Mouse (Mus musculus) natural killer cell, adult 2 months (primary cell): ENCODE results near the gene Strip2.

Experiments used
- DNase-seq, 2 experiments: peaks; one replicate each; pipeline ENCODE4 v3.0.0; 2022; ENCODE audit warnings: low spot score in 2 of 2

Gene Strip2

DNA sequence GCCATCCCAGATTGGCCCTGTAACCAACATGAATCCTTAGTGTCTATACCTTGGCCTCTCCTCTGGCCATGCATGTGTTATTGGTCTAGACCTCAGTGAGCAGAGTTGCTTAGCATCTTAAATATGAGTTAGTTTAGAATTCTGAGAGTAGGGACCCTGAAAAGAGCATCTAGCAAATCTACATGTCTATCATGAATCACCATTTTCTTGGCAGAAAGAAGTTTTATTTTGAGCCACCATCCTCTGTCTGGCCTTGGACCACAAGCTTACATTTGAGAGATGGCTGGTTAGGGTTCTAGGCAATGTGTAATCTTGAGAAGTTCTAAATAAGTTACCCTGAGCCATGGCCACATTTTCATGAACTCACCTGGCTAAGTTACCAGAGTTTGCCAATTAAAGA, 13.3 kb downstream of the Strip2 start:
- no peak for DNase-seq

DNA sequence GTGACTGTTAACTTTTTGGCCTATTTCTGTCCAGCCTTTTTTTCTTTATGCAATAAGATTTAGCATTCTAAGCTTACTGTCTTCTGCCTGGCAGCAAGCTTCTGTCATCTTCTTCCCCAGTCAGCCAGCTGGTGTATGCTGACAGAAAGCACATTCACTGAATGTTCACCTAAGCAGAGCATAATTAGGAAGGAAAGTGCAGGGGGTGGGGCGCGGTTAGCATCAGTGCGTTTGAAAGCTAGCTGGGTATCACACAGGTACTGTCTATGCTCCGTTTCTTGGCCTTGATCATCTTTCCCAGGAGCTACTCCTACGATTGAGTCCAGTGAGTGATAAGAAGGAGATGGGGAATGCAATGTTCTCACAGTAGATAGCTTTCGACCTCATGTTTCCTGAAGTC, 13.9 kb downstream of the Strip2 start:
- DNase-seq, result no peak

GRCm38 (mm10) chr6:29931181-29931580, 14.4 kb downstream of the Strip2 start:
- no peak for DNase-seq

DNA sequence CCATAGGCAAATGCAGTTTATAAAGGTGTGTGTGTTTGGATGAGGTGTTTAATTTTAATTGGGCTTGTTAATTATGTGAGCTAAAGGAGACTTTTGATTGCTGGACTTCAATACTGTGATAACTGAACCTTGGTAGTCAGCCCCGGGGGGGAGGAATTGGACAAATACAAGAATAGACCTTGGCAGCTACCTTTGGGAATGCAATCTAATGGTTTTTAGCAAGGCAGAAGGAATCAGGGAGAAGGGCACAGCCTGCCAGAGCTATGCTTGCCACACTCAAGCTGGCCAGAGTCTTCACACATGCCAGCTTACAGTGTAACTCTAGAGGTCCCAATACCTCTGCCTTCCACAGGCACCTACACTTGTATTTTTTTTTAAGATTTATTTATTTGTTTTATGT, 18.9 kb downstream of the Strip2 start:
- no peak for DNase-seq

DNA sequence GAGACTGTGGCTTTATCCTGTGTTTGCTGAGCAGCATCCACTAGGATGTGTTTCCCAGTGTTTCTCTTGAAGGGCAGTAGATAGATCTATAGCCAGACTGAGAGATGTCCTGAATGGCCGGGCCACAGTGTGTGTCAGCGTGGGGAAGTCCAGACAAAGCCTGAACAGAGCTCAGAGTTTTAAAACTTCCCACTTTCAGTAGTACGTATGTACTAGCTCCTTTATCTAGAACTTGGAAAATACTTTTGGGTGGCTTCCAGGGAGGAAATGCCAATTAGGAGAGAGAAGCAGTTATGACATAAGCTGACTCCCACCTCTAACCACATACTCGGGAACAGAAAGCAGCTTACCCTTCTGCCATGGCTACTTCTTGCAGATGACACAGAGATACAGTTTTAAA, 23.6 kb downstream of the Strip2 start:
- no peak for DNase-seq

DNA sequence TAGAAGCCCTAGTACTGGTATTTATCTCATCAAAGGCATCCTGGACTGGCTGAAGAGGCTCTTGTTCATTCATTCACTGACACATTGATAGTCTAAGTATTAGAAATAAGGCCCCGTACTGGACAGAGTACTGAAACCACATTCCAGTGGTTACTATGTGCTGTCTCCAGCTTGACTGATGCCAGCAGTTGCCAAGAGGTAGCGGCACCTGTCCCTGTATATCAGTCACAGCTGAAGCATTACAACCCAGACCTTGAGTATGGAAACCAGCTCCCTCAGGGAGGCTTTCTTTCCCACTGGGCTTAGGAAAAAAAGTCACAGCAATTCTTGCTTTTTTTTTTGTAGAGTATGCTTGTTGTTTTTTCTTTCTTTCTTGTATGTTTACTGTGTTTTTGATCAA, 24.2 kb downstream of the Strip2 start:
- DNase-seq, result no peak

DNA sequence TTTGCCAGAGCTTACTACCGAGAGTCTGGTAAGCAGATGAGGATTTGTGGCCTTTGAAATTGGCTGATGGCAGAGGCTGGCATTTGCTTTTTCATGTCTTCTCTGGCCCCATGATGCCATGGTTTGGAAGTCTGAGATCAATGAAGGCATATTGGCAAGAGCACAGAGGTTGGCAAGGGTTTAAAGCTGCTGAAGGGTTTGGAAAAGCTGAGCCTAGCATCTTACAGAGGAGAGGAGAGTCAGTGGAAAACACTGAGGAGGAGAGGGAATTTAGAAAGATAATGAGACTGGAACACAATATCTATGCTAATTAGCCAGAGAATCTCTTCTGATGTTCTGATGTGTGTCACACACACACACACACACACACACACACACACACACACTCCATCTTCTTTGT, 27.7 kb downstream of the Strip2 start:
- DNase-seq, result no peak

DNA sequence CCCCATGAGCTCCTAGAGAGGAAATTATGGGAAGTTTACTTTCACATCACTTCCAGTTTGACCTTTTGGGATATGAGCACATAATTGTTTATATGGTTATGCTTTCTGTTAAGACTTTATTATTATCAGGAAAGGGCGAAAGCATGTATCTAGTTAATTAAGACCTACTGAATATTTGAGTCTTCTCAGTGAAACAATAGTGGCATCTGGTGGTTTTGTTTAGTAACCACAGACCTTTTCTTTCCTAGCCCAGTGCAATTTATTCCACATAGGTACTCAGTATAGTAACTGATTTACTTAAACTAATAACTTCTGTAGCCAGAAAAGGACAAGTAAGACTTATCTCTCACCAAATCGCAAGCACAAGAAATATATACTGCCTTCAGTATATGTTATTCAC, 29.8 kb downstream of the Strip2 start:
- DNase-seq, result no peak

- no peak for DNase-seq
Observed at GRCm38 (mm10) chr6:29947823-29948222, 31.0 kb downstream of the Strip2 start.

GRCm38 (mm10) chr6:29956749-29957148, 39.9 kb downstream of the Strip2 start:
- DNase-seq, result no peak

DNA sequence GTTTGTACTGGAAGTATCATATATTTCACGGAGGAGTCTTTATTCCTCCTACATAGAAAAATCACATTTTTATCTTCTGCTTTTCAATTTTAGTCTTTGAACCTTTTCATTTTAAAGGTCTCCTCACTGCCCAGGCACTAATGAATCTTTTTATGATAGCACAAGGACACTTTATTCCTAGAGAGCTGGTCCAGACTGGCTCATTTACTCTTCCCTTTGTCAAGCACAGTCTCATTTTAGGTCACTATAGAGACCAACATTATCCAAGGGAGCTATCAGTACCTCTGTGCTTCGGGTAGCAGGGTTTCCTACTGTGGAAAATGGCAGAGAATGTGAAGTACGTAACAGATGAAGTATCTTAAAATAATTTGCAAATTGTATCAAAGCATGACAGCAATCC, 41.9 kb downstream of the Strip2 start:
- DNase-seq, result no peak

- DNase-seq, result no peak
Observed at GRCm38 (mm10) chr6:29961081-29961480, 44.3 kb downstream of the Strip2 start.

DNA sequence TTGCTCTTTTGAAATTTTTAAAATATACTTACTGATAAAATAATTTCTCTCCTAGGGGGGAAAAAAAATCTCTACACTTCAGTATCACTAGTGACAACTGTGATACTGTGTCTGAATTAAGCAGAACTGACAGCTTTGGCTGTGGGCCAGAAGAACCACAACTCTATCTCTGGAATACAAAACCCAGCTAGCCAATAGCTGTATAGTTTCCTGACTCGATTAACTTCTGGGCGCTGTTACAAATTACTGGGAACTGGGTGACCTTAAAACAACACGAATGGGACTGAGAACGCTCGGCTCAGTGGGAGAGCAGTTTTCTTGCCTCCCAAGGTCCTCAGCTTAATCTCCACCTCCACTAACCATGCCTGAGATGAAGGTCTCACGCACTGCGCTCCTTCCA, 51.1 kb downstream of the Strip2 start:
- DNase-seq, result no peak

DNA sequence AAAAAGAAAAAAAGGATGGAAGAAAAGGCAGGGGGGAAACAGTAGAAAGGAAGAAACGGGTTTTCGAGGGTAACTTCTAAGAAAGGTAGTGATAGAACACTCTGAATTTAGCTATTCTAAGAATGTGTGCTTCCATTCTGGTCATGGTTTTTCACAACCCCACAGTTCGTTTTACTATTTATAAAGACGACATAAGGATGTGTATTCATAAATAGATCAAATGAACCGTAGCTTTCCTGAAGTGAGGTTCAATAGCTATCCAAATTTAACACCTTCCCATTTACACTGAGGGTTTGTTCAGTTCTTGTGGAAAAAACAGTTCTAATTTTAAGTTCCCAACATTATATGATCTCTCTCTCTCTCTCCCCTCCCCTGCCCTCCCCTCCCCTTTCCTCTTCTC, 56.5 kb downstream of the Strip2 start:
- no peak for DNase-seq

- no peak for DNase-seq
Observed at GRCm38 (mm10) chr6:29974836-29975235, 58.0 kb downstream of the Strip2 start.

GRCm38 (mm10) chr6:29980461-29980860, 63.6 kb downstream of the Strip2 start:
- no peak for DNase-seq

DNA sequence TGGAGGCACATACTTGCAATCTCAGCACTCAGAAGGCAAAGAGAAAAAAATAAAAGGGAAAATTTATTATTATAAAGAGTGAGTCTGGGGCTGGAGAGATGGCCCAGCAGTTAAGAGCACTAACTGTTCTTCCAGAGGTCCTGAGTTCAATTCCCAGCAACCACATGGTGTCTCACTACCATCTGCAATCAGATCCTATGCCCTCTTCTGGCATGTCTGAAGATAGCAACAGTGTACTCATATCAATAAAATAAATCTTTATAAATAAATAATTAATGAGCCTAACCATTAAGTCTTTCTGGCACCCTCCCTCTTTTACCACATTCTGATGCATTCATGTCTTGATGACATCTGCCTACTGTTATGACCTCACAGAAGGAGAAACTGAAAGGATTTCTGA, 65.0 kb downstream of the Strip2 start:
- DNase-seq, result no peak

DNA sequence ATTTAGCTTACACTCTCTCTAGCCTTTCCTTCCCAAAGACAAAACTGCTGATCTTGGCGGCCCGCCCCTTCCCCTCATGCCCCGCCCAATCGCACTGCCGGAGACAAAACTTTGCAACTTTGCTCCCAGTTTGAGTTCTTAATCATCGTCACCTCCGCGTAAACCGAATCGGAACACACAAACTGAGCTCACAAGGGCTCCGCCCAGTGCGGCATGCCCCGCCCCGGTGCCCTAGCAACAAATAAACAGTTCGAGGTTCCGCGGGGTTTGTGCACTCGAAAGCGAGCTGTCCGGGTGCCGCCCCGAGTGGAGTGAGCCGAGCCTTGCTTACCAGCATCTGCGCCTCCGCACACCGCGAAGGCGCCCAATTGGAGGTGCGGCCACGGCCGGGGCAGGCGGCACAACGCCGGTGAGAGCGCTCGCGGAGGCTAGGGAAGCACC, 68.3 kb downstream of the Strip2 start:
- DNase-seq, result peak; percentile 93

DNA sequence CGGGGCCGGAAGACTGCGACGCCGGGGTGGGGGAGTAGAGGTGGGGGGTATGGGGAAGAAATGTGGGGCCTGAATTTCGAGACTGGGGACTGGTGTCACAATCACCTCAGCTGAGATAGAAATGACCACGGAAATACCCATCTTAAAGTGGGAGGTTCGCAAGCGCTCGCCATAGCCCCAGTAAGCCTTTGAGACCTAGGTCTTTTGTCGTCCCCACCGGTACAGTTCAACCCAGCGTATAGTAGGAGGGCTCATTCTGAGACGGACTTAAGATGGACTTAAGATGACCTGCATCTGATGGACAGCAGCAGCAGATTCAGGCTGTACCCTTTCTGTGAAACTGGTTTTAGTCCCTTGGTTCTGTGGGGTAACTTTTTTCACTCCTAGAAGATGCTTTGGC, 68.7 kb downstream of the Strip2 start:
- DNase-seq, result no peak

DNA sequence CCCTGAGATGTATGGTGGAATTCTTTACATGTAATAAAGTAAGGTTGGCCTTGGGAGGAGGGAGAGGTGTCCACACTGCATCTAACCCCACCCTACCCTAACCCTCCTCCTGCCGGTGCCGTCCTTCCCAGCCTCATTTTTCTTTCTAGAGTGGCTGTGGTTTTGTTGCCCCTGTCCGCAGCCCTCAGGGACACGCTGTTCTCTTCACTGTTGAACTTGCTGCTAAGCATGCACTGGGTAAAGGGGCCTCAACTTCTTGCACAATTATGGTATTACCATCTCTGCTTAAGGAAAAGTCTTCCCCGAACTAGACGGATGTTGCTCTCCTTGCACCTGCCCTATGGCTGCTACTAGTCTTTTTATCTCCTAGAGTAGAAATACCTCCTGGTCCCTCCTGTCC, 69.2 kb downstream of the Strip2 start:
- DNase-seq, result no peak

DNA sequence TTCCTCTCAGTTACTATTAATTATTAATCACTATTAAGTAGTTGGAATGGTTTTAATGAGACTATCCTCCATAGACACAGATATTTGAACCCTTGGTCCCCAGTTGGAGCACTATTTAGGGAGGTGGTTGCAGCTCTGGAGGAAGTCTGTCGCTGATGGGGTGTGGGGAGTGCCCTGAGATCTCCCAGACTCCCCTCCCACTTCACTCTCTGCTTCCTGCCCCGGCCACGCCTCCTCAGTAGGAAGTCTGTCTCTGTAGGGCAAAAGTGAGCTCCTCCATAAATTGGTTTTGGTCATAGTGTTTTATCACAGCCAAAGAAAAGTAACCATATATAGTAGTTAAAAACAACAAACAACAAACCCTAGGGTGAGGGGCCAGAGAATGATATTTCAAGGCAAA, 70.4 kb downstream of the Strip2 start:
- DNase-seq, result no peak

- no peak for DNase-seq
Observed at GRCm38 (mm10) chr6:29998140-29998539, 81.3 kb downstream of the Strip2 start.

DNA sequence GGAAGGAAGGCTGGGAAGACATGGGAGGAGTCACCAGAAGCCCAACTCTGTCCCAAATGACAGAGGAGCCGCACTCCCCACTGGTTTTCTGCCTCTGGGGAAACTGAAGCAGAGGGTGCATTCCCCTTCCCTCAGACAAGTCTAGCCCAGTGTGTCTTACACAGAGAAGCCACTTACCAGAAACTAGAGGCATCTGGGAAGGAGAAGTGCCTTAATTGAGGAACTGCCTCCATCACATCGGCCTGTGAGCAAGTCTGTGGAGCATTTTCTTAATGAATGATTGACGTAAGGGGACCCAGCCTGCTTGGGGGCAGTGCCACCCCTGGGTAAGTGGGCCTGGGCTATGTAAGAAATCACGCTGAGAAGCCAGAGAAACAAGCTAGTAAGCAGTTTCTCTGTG, 82.0 kb downstream of the Strip2 start:
- no peak for DNase-seq

DNA sequence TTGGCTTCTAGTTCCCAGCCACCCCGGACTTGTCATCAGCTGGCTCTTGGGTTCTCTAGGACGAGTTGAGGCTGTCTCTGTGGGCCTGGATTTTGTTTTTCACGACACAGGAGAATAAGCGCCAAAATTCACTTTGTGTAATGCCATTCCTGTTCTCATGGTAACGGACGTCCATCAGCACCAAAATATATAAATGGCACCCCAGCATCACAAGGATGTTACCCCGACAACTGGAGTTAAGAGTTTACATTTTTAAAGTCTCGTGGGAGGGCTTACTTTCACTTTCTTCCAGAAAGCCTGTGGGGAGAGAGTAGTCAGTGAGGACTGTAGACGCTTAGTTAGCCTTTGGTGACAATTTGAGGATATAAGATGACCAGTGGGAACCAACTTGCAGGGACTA, 85.8 kb downstream of the Strip2 start:
- no peak for DNase-seq

- DNase-seq, result no peak
Observed at GRCm38 (mm10) chr6:30005851-30006250, 89.0 kb downstream of the Strip2 start.
